Mouse (Mus musculus) adrenal gland, postnatal 25 days (tissue): ENCODE data around the gene Cab39l. TPM values are rescaled to one million over a fixed set of nuclear protein-coding genes. Genes with fewer than 3 reads are reported as not detected.
"Not testable (repeated sequence)": the region's sequence is repeated elsewhere in the genome, so short reads cannot be mapped to it uniquely, and the experiment has no call there.

Experiments used
- DNase-seq: peaks from one replicate; pipeline ENCODE4 v3.0.0; 2021; ENCODE audit warnings: mixed read lengths
- total RNA-seq: library from RNA; stranded (reverse); gene quantifications from 2 replicates; pipeline ENCODE4 v1.2.3, GENCODE M21; 2021

Gene Cab39l
- total RNA-seq, 1 experiment from 2014 or later = 37.9 TPM

DNA sequence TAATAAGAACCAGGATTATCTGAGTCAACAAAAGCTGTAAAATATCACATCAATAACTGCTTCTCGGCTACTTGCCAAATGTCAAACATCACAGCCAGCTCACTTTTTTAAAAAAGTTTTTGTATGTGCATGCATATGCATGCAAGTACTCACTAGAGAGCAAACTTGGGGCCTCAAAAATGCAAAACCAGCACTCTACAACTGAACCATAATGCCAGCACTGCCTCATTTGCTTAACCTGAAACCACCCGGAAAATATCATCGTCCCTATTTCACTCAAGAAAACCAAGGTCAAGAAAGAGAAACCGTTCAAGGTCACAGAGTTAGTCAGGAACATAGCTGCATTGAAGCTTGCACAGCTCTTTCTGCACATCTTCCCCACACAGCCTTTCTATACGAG, 135.6 kb downstream of the Cab39l start:
- DNase-seq = no peak

DNA sequence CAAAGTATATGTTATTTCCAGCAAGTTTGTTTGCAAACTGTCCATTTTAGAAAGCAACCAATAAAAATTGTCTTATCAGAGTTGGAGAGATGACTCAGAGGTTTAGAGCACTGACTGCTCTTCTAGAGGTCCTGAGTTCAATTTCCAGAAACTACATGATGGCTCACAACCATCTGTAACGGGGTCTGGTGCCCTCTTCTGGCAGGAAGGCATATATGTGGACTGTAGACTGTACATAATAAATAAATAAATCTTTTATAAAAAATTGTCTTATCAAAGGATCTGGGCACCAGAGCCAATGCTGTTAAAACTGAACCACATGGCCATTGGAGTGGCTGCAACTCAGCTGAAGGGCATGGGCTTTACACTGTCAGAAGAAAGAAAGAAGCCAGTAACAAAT, 149.8 kb downstream of the Cab39l start:
- DNase-seq = no peak

DNA sequence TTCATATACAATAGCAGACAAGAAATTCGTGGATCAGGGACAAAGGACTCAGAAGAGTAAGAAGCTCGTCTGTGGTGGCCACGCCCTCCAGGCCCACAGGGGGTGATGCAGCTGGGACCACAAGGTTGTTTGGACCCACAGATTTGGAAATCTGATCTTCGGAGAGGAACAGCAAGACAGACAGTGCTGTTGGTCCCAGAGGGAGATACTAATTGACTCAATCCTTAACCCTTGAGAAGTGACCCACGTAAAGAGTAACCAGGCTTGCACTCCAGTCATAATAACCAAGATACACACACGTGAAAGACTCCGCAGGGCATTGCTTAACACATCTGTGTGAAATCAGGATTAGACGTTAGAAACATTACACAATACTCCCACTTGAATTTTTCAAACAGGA, 151.1 kb downstream of the Cab39l start:
- DNase-seq = no peak

DNA sequence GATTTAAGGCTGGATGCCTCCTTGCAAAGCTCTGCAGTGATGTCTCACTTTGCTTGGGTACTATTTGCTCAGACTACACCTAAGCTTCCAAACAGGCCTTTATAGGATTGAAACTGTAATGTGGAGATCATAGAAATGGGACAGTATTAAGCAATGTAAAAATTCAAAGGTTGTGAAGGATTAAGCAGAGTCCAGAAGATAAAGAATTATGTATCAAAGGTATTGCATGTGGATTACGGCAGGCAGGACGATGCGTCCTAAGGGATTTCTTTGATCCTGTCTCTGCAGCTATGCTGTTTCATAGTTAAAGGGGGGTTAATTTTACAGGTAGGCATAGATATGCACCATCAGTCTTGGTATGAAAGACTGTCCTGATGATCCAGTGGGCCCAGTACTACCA, 151.8 kb downstream of the Cab39l start:
- DNase-seq = no peak

DNA sequence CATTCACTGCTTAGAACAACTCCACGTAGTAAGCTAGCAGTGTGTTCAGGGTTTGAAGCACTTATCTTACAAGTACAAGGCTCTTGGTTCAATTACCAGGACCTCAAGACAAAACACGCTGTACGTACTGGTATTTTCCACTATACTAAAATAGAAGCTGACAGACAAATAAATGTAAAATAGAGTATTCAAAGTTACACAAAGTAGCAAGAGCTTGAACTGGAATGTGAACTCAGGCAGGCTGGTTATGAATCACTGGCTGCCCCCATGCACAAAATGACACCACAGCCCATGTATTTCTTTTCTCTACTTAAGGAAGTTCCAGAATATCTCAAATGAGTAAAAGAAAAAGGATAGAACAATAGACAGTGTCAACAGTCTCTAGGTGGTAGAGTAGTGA, 154.2 kb downstream of the Cab39l start:
- no peak for DNase-seq

DNA sequence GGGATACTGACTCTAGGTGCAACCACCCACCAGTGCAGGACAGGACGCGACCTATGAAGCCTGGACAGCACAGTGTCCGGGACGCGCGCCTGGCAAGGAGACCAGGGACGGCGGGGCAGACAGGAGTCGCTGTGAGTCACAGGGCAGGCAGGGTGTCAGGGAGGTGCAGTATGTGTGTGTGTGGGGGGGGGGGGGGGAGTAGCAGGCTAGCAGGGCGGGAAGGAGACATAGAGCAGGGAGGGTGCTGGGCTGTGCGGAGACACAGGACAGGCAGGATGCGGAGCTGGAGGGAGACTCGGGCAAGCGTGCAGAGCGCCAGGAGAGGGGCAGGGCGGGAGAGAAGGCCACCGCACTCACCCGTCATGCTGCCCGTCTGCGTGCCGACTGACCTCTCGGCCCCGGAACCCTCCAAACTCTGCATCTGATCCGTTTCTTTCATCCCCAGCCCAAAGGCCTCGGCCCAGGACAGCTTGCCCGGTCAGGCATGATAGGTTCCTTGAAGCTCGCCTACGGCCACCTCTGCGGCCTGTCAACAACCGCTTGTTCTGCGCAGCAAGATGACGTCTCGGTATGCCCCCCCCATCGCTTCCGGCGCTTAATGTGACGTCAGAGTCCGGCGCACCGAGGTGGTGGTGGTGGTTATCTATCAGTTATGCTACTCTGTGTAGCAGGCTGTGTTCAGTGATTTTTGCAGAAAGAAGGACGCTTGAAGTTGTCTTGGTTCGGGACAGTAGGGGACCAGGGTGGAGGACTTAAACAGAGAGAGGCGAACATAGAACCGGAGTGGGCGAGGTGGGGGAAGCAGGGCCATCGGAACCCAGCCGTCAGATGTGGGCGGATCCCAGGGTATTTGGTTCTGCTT, 156.9 kb downstream of the Cab39l start, which contains the start of gene Cdadc1:
TSS of gene Cdadc1 (minus strand) at position 562 of the 862 bp plus-strand sequence.
- peak; percentile 94 for DNase-seq

DNA sequence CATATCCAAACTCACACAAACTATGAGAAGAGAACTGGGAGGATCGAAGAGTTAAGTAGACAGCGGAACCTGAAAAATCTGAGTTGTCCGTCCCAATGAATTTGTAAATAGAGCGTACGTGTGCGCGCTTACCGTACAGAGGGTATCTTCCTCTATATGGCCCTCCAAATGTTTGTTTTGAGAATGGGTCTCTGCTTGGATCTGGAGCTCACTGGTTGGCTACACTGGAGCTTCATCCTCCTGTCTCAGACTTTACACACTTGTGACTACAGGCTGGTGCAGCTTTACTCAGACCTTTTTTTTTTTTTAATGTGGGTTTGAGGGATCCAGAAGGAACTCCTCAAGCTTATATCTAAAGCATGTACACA, 157.5 kb downstream of the Cab39l start:
- no peak for DNase-seq

DNA sequence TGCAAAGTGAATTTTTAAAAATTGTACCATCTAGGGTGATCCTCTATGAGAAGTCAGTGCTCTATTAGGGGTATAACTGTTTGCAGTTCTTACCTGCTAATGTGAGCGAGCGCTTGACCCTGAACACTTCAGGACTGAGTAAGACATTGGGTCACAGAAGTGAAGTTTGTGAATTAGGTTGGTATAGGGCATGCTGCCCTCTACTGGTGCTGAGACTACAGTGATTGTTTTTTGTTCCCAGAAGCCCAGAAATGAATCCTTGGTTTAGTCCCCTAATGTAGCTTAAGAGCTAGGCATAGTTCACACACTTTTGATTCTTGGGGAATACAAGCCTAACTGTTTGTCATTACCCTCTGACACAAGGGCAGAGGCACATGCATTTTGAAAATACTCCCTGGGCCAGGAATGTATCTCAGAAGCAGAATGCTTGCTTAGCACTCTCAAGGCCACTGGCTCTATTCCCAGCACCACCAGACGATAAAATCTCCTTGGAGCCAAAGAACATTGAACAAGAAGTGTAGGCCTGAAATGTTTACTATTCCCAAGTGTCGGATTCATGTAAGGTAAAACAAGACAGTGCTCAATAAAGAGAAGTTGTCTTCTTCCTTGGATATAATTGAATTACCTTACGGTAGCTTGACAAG, 163.4 kb downstream of the Cab39l start:
- no peak for DNase-seq

DNA sequence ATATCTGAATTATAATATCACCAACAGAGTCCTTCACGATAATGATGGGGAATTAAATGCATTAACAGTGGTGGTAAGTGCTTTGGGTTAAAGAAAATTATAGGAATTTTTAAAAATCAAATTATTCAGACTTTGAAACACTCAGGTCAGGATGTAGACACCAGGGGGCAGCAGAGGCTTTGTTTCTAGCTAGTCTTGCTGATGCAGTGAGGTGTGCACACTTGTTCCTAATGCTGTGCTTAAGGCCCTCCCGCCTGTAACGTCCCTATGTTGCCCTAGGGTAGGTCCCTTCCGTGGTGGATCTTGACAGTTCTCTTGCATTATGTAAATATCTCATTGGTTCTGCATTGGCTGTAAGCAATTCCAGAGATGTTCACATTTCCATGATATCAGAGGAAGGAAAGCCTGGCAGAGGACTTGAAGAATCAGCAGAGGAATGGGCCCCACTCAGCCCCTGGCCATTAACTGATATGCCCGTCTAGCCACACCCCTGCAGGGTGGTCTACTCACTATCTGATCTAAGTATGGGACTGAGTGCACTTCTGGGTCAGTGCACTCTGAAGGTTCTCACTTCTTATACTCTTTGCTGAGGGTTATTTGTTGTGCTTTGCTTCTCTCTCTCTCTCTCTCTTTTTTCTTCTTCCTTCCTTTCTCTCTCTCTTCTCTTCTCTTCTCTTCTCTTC, 165.0 kb downstream of the Cab39l start:
- DNase-seq = peak; percentile 72

DNA sequence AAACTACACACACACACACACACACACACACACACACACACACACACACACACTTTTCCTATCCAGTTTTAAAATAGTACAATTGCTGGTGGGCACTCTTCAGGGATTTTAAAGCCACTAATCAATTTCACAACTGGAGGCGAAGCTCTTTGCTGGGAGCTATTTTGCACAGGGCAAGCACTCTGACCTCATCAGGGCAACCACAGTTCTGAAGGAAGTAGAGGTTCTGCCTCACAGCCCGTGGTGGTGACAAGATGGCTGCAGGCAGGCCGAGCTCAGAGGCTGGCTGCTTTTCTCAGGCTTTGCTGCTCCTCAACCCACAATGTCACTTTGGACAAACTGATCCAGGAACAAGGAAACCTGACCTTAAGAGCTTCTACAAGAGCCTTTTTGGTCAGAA, 166.2 kb downstream of the Cab39l start:
- DNase-seq = no peak

DNA sequence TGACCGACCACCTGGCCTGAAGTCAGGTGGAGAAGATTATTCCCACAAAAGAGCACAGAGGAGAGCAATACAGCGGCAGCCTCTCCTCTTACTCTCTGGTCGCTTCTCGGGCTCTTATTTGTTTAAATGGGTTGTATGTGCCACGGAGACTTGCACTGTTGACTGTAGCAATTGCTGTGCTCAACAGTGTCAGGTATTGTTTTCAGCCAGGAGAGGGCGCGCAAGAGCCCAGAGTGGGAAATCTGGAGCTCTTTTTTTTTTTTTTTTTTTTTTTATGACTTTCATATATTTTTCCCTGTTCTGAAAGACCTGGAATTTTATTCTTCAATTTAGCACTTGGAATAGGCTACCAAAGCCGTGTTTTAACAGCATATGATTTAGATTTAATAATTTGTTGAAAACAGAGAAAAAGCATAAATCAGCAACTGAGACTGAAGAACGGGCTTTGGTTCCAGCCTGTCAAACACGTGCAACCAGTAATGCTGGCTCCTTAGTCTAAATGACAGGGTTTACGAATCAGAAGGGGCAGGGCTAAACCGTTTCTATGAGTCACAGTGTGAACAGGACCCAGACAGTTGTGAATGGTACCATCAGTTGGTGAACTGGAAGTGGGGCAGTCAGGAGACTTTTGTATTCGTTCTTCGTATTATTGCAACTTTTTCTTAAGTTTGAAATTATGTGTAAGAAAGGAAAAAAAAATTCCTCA, 172.3 kb downstream of the Cab39l start:
- peak; percentile 77 for DNase-seq

DNA sequence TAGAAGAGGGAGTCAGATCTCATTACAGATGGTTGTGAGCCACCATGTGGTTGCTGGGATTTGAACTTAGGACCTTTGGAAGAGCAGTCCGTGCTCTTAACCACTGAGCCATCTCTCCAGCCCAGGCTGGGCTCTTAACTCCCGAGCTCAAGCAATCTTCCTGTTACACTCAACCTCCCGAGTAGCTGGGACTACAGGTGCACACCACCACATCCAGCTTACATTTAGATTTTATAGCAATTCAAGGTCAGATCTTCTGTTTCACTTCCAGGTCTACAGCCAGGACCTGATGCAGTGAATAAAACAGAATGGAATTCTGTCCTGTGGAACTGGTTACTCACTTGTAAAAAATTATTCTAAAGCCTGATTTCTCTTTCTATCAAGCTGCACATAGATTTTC, 173.4 kb downstream of the Cab39l start:
- not testable (repeated sequence) for DNase-seq

DNA sequence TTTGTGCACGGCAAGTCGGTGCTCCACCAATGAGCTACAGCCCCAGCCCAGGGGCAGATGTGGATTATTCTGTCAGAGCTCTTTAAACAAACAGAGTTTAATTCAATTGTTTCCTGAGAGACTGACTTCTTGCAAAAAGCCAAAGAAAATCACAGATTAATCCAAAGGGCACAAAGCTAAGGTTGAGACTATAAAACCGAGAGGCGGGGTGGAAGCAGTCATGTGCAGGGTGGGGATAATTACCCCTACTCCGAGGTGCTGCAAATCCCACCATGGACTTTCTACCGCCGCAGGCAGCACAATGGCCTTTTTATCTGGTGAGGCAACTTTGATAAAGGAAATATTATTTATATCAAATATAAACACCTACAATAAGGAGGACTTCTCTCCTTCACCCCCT, 176.0 kb downstream of the Cab39l start:
- no peak for DNase-seq

DNA sequence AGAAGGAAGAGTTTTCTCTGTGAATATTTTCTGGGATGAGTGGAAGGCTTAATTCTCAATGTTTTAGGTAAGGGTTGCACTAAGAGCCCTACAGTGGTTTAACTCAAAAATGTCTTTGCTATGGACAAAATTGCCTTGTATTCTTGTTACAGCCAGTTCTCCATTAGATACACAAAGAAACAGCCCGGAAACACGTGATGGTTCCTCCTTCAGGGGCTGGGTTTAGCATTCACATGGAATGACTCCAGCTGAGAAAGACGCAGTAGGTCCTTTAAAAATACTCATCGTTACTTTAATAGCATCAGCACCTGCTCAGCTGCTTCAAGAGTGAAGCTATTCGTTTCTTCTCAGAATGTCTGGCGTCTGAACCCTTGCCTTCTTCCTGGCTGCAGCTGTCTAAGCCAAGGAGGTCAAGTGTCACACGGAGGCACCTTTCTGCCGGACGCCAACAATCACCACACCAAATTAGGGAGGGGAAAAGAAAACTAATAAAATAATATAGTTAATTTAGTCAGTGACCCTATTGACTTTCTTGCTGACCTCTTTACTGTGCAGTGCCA, 183.6 kb downstream of the Cab39l start:
- no peak for DNase-seq

DNA sequence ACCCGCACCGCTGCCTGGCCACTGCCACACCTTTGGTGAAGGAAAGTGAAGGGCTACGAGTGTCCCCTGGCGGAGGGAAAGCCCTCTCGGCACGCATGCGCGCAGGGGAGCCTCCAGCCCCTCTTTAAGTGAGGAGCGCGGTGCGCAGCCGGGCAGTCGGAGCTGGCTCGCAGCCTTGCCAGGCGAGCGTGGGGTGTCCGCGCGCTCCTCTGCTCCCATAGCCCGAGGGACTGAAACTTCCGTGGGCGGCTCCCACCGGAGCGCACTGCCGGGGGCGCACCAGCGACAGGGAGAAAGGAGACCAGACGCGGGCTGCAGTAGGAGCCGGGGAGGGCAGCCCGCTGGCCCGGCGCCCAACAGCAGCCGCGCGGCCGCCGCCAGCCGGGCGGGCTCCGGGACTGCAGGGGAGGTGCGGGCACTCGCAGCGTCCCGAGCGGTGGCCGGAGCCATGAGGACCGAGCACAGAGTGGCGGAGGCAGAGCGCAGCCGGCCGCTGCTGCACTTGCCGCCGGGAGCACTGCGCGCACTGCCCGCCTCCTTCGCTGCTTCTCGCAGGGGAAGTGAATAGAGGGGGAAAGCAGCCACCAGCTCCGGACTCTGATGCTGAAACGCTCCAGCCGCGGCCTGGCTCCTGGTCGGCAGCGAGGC, 184.5 kb downstream of the Cab39l start, which contains the start of gene Shisa2:
TSS of gene Shisa2 (plus strand) at position 151 of the 648 bp plus-strand sequence.
- DNase-seq = peak; percentile 85

DNA sequence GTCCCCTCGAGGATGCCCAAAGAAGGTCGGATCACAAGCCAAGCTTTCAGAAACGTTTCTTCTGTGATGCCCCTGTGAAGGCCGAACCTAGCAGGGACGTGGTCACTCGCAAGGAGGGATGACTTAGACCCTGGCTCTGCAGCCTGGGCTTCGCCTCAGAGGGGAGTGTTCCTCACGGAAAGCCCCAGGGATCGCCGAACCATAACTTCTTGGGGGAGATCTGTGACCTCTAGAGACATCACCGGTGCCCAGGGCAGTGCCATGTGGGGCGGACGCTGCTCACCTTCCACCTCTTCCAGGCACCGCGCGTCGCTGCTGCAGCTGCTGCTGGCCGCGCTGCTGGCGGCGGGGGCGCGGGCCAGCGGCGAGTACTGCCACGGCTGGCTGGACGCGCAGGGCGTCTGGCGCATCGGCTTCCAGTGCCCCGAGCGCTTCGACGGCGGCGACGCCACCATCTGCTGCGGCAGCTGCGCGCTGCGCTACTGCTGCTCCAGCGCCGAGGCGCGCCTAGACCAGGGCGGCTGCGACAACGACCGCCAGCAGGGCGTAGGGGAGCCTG, 185.1 kb downstream of the Cab39l start:
- DNase-seq = peak; percentile 62

DNA sequence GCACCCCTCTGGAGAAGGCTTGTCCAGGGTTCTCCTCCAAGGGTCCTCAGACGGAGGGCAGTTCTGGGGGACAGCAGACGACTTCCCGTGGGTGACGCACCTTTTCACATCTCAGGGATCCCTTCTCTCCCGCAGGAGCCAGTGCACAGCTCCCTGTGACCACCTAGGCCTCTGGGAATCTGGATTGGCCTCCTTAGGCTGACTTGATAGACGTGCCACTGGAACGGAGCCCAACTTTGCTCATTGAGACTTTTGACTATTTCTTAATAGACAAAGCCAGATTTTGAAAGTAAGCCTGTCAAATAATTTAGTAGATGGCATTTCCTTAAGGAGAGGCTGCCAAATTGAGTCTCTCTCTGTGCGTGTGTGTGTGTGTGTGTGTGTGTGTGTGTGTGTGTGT, 185.9 kb downstream of the Cab39l start:
- DNase-seq = no peak

DNA sequence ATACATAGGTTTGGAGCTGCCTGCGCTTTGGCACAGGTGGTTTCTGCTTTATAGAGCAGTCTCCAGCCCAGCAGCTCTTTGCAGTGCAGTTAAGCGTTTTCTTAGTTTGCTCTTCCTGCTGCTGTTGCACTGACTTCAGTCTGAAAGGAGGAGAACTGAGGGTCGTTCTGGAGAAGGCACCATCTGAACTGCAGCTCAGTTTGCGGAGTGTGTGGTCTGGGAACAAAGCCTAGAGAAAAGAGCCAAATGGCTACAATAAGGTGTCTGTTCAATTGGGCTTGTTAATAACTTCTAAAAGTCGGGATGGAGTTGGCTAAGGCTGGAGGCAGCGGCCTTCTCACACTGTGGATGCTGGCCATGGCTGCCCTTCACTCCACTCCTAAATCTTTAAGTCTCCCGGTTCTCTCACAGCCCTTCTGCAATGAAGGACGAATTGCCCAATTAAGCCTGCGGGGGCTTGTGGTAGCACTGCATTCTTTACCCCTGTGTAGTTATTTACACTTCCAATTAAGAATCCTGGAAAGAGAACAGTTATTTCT, 186.4 kb downstream of the Cab39l start:
- no peak for DNase-seq

DNA sequence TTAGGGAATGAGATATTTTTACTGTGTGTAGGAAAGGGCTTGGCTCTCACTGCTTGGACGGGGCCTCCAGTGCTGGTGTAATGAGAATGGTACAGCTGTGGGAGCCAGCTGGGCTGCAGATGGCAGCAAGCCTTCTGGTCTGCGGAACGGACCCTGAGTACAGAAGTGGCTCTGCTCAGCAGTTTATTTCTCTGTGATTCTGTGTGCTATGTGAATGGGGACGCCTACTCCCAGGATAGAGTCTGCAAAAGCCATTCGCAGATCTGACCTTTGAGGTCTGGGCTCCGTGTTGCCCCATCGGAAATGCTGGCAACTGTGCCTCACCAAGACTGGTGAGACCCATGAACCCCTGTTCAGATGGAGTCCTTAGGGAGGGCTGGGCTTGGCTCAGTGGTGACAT, 187.1 kb downstream of the Cab39l start:
- DNase-seq = no peak

DNA sequence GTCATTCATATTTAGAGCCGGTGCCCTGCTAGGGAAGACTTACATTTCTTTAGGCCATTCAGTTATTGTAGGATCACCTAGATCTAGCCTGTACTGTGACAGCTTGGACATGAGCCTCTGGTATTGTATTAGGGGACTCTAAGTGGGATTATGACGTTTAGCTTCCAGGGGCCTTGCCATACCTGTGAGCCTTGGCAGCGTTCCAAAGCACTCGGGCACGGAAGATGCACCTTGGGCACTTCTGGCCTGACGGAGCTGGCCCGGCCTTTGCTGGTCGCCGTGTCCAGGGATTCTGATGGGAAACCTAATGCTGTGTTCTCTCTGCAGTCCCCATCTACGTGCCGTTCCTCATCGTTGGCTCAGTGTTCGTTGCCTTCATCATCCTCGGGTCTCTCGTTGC, 188.5 kb downstream of the Cab39l start:
- no peak for DNase-seq

DNA sequence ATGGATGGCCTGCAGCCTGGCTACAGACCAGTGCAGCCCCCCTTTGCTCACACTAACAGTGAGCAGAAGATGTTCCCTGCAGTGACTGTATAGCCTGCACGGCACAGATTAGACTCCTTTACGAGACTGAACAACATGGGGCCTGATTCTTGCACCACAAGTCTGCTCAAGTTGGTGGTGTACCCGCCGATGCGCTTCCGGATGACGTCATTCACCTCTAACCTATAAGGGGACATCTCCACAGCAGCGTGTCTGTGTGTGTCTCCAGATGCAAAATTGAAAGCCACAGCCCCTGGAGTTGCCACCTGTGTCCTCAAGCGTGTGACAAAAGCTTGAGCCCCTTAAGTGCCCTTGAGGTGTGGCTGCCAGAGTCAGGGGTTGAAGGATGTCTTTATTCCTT, 189.3 kb downstream of the Cab39l start:
- no peak for DNase-seq
